Mouse (Mus musculus): ENCODE results near the gene Gpr107.
"Not testable (repeated sequence)": the region's sequence is repeated elsewhere in the genome, so short reads cannot be mapped to it uniquely, and the experiment has no call there.

Gene Gpr107

GRCm38 (mm10) chr2:31156846-31157245, 4.7 kb downstream of the Gpr107 start:
- DNase-seq (ENCODE audit: low spot score) = no peak

GRCm38 (mm10) chr2:31160147-31160920, 8.2 kb downstream of the Gpr107 start:
- no peak for DNase-seq (ENCODE audit: low spot score)

- DNase-seq (ENCODE audit: low spot score) = no peak
These were observed 9.5 kb downstream of the Gpr107 start for GRCm38 (mm10) chr2:31161620-31162019.

GRCm38 (mm10) chr2:31163361-31164118, 11.4 kb downstream of the Gpr107 start:
- no peak for DNase-seq (ENCODE audit: low spot score)

- no peak for DNase-seq (ENCODE audit: low spot score)
These were observed 12.8 kb downstream of the Gpr107 start for GRCm38 (mm10) chr2:31164841-31165455.

- DNase-seq (ENCODE audit: low spot score) = no peak
These were observed 13.4 kb downstream of the Gpr107 start for GRCm38 (mm10) chr2:31165529-31165928.

GRCm38 (mm10) chr2:31167571-31167970, 15.5 kb downstream of the Gpr107 start:
- not testable (repeated sequence) for DNase-seq (ENCODE audit: low spot score)

GRCm38 (mm10) chr2:31169001-31169400, 16.9 kb downstream of the Gpr107 start:
- no peak for DNase-seq (ENCODE audit: low spot score)

GRCm38 (mm10) chr2:31170164-31170563, 18.0 kb downstream of the Gpr107 start:
- DNase-seq (ENCODE audit: low spot score) = no peak

- DNase-seq (ENCODE audit: low spot score) = no peak
These were observed 19.9 kb downstream of the Gpr107 start for GRCm38 (mm10) chr2:31172001-31172400.

- DNase-seq (ENCODE audit: low spot score) = no peak
These were observed 20.4 kb downstream of the Gpr107 start for GRCm38 (mm10) chr2:31172536-31172935.

GRCm38 (mm10) chr2:31173290-31173689, 21.2 kb downstream of the Gpr107 start:
- DNase-seq (ENCODE audit: low spot score) = no peak

GRCm38 (mm10) chr2:31178593-31178992, 26.5 kb downstream of the Gpr107 start:
- DNase-seq (ENCODE audit: low spot score) = not testable (repeated sequence)

- no peak for DNase-seq (ENCODE audit: low spot score)
These were observed 27.4 kb downstream of the Gpr107 start for GRCm38 (mm10) chr2:31179471-31179870.

GRCm38 (mm10) chr2:31180081-31180551, 28.0 kb downstream of the Gpr107 start:
- DNase-seq (ENCODE audit: low spot score) = no peak

- DNase-seq (ENCODE audit: low spot score) = no peak
These were observed 30.7 kb downstream of the Gpr107 start for GRCm38 (mm10) chr2:31182786-31183330.

- no peak for DNase-seq (ENCODE audit: low spot score)
These were observed 31.7 kb downstream of the Gpr107 start for GRCm38 (mm10) chr2:31183830-31184229.

GRCm38 (mm10) chr2:31188691-31189090, 36.6 kb downstream of the Gpr107 start:
- no peak for DNase-seq (ENCODE audit: low spot score)

- no peak for DNase-seq (ENCODE audit: low spot score)
These were observed 37.5 kb downstream of the Gpr107 start for GRCm38 (mm10) chr2:31189654-31190053.

- no peak for DNase-seq (ENCODE audit: low spot score)
These were observed 39.6 kb downstream of the Gpr107 start for GRCm38 (mm10) chr2:31191765-31192164.

GRCm38 (mm10) chr2:31194356-31195021, 42.4 kb downstream of the Gpr107 start:
- no peak for DNase-seq (ENCODE audit: low spot score)

- no peak for DNase-seq (ENCODE audit: low spot score)
These were observed 46.5 kb downstream of the Gpr107 start for GRCm38 (mm10) chr2:31198621-31199020.

All from ovary, postnatal 10 days (tissue).